Mouse (Mus musculus) midbrain, embryonic 12.5 days (tissue): ENCODE measurements at regions not wholly inside any gene's neighbourhood (a gene's known extent, or its start where the extent isn't known, plus 50 kb on each side); places are given as distances from the start of the nearest gene placed in this dataset.
"Not testable (repeated sequence)": the region's sequence is repeated elsewhere in the genome, so short reads cannot be mapped to it uniquely, and the experiment has no call there.

Experiments used
- ATAC-seq: fragments of 200-750 bp; cut with Nextera tagmentation; 2 replicates; pipeline ENCODE4 v1.8.0; 2017; ENCODE audit warnings: low read depth, moderate TSS enrichment, moderate library complexity; ENCODE audit not compliant: low FRiP score
- H3K27ac ChIP-seq: fragments of 300-500 bp; sonication (generic); replicated peaks from 2 replicates; pipeline ENCODE4 v1.5.1; 2016; ENCODE audit warnings: mild to moderate bottlenecking
- H3K27me3 ChIP-seq: fragments of 300-500 bp; sonication (generic); 2 replicates; pipeline ENCODE4 v1.6.1; 2016; ENCODE audit warnings: mild to moderate bottlenecking
- H3K36me3 ChIP-seq: fragments of 300-500 bp; sonication (generic); 2 replicates; pipeline ENCODE4 v1.6.1; 2016
- H3K4me1 ChIP-seq: fragments of 300-500 bp; sonication (generic); 2 replicates; pipeline ENCODE4 v1.6.1; 2016
- H3K4me2 ChIP-seq: fragments of 300-500 bp; sonication (generic); replicated peaks from 2 replicates; pipeline ENCODE4 v1.6.1; 2016; ENCODE audit warnings: mild to moderate bottlenecking, moderate library complexity
- H3K4me3 ChIP-seq: fragments of 300-500 bp; sonication (generic); 2 replicates; pipeline ENCODE4 v1.5.1; 2016; ENCODE audit warnings: mild to moderate bottlenecking
- H3K9ac ChIP-seq: fragments of 300-500 bp; sonication (generic); replicated peaks from 2 replicates; pipeline ENCODE4 v1.6.1; 2016; ENCODE audit warnings: mild to moderate bottlenecking, moderate library complexity
- H3K9me3 ChIP-seq: fragments of 300-500 bp; sonication (generic); 2 replicates; pipeline ENCODE4 v1.6.1; 2016; ENCODE audit warnings: mild to moderate bottlenecking
- WGBS: fragments of 180-500 bp; shearing (Covaris S2); methylation state at CpG from one replicate; pipeline ENCODE4 v1.1.7; 2016; 5-methylcytosine and 5-hydroxymethylcytosine counted together

- not testable (repeated sequence) for H3K27me3 ChIP-seq, H3K4me1 ChIP-seq, H3K4me3 ChIP-seq, ATAC-seq, H3K36me3 ChIP-seq, H3K27ac ChIP-seq, H3K9ac ChIP-seq, H3K4me2 ChIP-seq
- peaks cover 56% of the 10 kb centered on the region for H3K9me3 ChIP-seq
- WGBS: 97% methylated on average over 3 of the region's 3 CpGs
Observed at GRCm38 (mm10) chr12:20684471-20684870, 305.8 kb upstream of the Asap2 start.

GRCm38 (mm10) chr12:20697276-20697675 is 293.0 kb upstream of the Asap2 start:
- H3K9me3 ChIP-seq: peaks cover 19% of the 10 kb centered on the region
- H3K9ac ChIP-seq, H3K4me1 ChIP-seq, ATAC-seq, H3K27me3 ChIP-seq, H3K4me2 ChIP-seq, H3K4me3 ChIP-seq, H3K36me3 ChIP-seq, H3K27ac ChIP-seq: not testable (repeated sequence)
- WGBS: 76% methylated on average over 3 of the region's 3 CpGs
